Mouse (Mus musculus) lung, postnatal 0 days (tissue): ENCODE measurements at regions not wholly inside any gene's neighbourhood (a gene's known extent, or its start where the extent isn't known, plus 50 kb on each side); places are given as distances from the start of the nearest gene placed in this dataset.

ENCODE experiments used
- ATAC-seq: fragments of 200-750 bp; cut with Nextera tagmentation; 2 replicates; pipeline ENCODE4 v1.8.0; 2017; ENCODE audit warnings: moderate library complexity
- DNase-seq: peaks from one replicate; pipeline ENCODE4 v3.0.0-alpha.2; 2016; ENCODE audit warnings: low spot score
- H3K27ac ChIP-seq: fragments of 300-500 bp; sonication (generic); 2 replicates; pipeline ENCODE4 v1.5.1; 2014; ENCODE audit warnings: antibody characterized with exemption, mild to moderate bottlenecking, low read length, mixed read lengths
- H3K27me3 ChIP-seq: fragments of 300-500 bp; sonication (generic); replicated peaks from 2 replicates; pipeline ENCODE4 v1.6.1; 2014; ENCODE audit warnings: low read length, mixed read lengths; ENCODE audit not compliant: insufficient read depth
- H3K36me3 ChIP-seq: fragments of 300-500 bp; sonication (generic); 2 replicates; pipeline ENCODE4 v1.6.1; 2014; ENCODE audit warnings: low read length, mixed read lengths; ENCODE audit not compliant: insufficient read depth
- H3K4me1 ChIP-seq: fragments of 300-500 bp; sonication (generic); 2 replicates; pipeline ENCODE4 v1.6.1; 2014; ENCODE audit warnings: antibody characterized with exemption, low read depth, low read length, mixed read lengths; ENCODE audit not compliant: insufficient read depth
- H3K4me2 ChIP-seq: fragments of 300-500 bp; sonication (generic); replicated peaks from 2 replicates; pipeline ENCODE4 v1.6.1; 2014; ENCODE audit warnings: low read depth, mild to moderate bottlenecking, low read length, moderate library complexity, mixed read lengths
- H3K4me3 ChIP-seq: fragments of 300-500 bp; sonication (generic); 2 replicates; pipeline ENCODE4 v1.5.1; 2014; ENCODE audit warnings: low read depth, low read length
- H3K9ac ChIP-seq: fragments of 300-500 bp; sonication (generic); replicated peaks from 2 replicates; pipeline ENCODE4 v1.6.1; 2014; ENCODE audit warnings: low read depth, mild to moderate bottlenecking
- H3K9me3 ChIP-seq: fragments of 300-500 bp; sonication (generic); 2 replicates; pipeline ENCODE4 v1.6.1; 2016; ENCODE audit warnings: low read length, mixed read lengths
- CTCF ChIP-seq: IDR thresholded peaks from 2 replicates; pipeline ENCODE4 v1.5.1; 2016; ENCODE audit warnings: antibody characterized with exemption, mild to moderate bottlenecking
- EP300 ChIP-seq: IDR thresholded peaks from 2 replicates; pipeline ENCODE4 v1.6.1; 2016; ENCODE audit warnings: antibody characterized with exemption, mild to moderate bottlenecking, control low read depth
- WGBS: fragments of 180-500 bp; shearing (Covaris S2); extraction: QIAGEN DNeasy Blood & Tissue Kit; methylation state at CpG from one replicate; pipeline ENCODE4 v1.1.7; 2014; 5-methylcytosine and 5-hydroxymethylcytosine counted together

DNA sequence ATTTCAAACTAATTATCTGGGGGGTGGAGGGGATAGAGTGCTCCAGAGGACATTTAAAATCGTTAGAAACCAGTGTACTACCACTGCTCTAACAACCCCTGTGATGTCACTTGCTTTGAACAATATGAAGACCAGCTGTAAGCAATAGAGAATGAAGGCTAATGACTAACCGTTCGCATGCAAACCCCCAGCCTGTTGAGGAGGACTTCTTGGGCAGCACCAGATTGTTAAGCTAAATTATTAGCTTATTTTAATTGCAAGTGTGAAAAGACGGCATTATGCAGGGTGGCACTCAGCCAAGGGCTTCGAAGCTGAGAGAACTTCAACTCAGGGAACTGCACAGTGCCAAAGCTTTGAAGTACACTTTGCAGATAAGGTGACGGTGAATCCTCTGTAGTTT, 452.0 kb upstream of the Adamts9 start:
- H3K9me3 ChIP-seq, result no peaks in the 10 kb centered on the region
- no peak overlapping the region for H3K27ac ChIP-seq
- WGBS, result 36% methylated on average over 6 of the region's 6 CpGs
- no peak overlapping the region for H3K4me2 ChIP-seq
- no peak overlapping the region for H3K9ac ChIP-seq
- no peaks in the 10 kb centered on the region for H3K27me3 ChIP-seq
- ATAC-seq, result no peak
- no peaks in the 10 kb centered on the region for H3K36me3 ChIP-seq
- H3K4me1 ChIP-seq, result peaks cover 2% of the 10 kb centered on the region; the same call in 1 of the 2 replicates
- TF ChIP-seq EP300 (no peak), CTCF (no peak)
- DNase-seq, result peak; percentile 7
- H3K4me3 ChIP-seq, result no peak overlapping the region

DNA sequence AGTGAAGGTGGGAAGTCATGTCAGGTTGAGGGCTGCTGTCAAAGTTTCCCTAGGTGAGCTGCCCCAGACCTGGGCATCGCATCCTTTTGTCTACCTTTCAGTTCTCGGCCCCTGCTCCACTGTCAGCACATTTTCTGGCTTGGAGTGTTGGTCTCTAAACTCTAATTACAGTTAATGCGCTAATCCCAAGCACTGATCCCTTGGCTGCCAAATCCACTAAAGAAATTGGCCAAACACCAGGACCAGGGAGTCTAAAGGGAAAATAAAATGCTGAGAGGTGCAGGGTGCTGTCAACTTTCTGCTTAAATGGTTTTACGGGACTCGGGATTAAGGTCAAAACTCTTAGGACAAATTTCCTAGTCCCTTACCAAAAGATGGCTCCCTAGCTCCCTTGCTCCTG, 450.3 kb upstream of the Adamts9 start:
- DNase-seq (no peak), ATAC-seq (no peak)
- WGBS, result 87% methylated on average over 5 of the region's 5 CpGs
- Histone ChIP-seq H3K27ac (no peak overlapping the region), H3K4me3 (no peak overlapping the region), H3K27me3 (no peaks in the 10 kb centered on the region), H3K4me1 (peaks cover 2% of the 10 kb centered on the region; the same call in 1 of the 2 replicates), H3K9ac (no peak overlapping the region), H3K4me2 (no peak overlapping the region), H3K36me3 (no peaks in the 10 kb centered on the region), H3K9me3 (no peaks in the 10 kb centered on the region)
- TF ChIP-seq CTCF (no peak), EP300 (no peak)

DNA sequence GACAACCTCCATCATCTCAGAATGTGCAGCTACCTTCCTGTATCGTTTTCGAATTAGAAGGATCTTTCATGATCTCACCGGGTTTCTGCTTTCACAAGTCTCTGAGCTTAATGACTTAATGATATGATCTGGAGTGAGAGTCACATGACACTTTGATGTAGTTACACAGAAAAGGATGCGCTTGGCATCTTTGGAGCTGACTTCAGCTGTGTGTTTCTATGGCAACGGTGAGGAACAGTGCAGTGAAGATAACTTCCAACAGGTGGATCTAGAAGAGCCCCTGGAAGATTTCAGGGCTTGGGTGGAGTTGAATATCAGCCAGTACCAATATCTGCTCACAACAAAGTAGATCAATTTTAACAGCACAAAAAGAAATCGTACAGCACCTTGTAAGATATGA, 449.1 kb upstream of the Adamts9 start:
- TF ChIP-seq EP300, result no peak
- no peak for TF ChIP-seq CTCF
- Histone ChIP-seq H3K36me3 (no peaks in the 10 kb centered on the region), H3K27ac (no peak overlapping the region), H3K27me3 (no peaks in the 10 kb centered on the region), H3K9ac (no peak overlapping the region), H3K4me3 (no peak overlapping the region), H3K4me1 (peaks cover 2% of the 10 kb centered on the region; the same call in 1 of the 2 replicates), H3K9me3 (no peaks in the 10 kb centered on the region), H3K4me2 (no peak overlapping the region)
- WGBS, result 81% methylated on average over 6 of the region's 6 CpGs
- DNase-seq (no peak), ATAC-seq (no peak)

DNA sequence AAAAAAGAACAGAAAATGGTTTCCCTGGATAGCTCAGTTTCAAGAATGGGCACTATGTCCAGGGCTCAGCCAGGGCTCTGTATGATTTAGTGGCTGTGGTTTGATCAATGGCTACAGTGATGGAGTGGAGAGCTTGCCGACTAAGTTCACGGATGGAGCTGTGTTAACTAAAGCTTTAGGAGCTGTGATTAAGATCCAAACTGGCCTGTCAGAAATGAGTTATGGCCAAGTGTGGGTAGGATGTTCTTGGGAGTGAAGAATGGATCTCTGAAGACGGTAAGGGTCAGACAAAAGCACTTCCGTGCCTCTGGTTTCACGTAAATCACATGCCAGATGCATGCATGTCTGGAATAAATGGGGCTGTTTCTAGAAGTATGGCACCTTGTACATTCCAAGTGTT, 447.9 kb upstream of the Adamts9 start:
- ATAC-seq, result no peak

DNA sequence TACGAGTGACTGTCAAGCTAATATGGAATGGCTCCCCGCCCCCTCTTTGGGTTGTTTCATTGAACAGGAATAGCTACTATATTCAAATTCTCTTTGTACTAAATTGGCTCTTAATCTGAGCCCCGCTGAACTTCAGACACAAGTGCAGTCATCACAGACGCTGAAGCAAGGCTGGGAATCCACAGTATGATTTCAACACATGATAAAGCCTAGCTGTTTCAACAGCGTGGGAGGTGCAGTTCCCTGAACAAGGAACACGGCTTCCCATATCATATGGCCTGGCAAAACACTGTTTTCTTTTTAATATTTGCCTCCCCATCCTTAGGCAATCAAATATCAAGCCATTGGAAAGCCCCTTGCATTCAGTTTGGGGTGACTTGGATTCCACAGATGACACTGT, 428.0 kb upstream of the Adamts9 start:
- Histone ChIP-seq H3K9me3 (no peaks in the 10 kb centered on the region), H3K4me3 (no peak overlapping the region), H3K27me3 (no peaks in the 10 kb centered on the region), H3K36me3 (no peaks in the 10 kb centered on the region), H3K27ac (no peak overlapping the region), H3K4me1 (no peaks in the 10 kb centered on the region), H3K4me2 (no peak overlapping the region), H3K9ac (no peak overlapping the region)
- WGBS, result 62% methylated on average over 6 of the region's 6 CpGs
- no peak for TF ChIP-seq EP300
- TF ChIP-seq CTCF, result no peak
- DNase-seq (peak; percentile 18), ATAC-seq (no peak)

More for the DNA sequence above, 447.9 kb upstream of the Adamts9 start:
- no peaks in the 10 kb centered on the region for H3K9me3 ChIP-seq
- TF ChIP-seq EP300, result no peak
- no peak for TF ChIP-seq CTCF
- H3K4me1 ChIP-seq, result peaks cover 2% of the 10 kb centered on the region; the same call in 1 of the 2 replicates
- H3K4me2 ChIP-seq, result no peak overlapping the region
- H3K36me3 ChIP-seq, result no peaks in the 10 kb centered on the region
- DNase-seq, result no peak
- H3K9ac ChIP-seq, result no peak overlapping the region
- no peak overlapping the region for H3K4me3 ChIP-seq
- no peak overlapping the region for H3K27ac ChIP-seq
- H3K27me3 ChIP-seq, result no peaks in the 10 kb centered on the region
- WGBS, result 51% methylated on average over 5 of the region's 5 CpGs

DNA sequence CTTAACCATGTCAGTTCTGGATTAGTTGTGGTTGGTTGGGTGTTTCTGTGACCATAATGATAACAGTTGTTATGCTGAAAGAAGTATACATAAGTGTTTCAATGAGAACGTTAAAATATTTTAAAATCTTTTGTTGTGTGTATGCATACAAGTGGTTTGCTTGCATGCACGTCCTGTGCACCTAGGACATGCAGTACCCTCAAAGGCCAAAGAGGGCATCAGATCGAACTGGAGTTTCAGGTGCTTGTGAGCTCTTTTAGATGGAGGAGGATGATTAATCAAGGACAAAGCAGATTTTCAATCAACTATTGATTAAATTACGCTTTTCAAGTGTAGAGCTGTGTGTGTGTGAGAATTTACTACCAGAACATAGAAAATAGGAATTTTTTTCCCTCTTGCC, 420.6 kb upstream of the Adamts9 start:
- Histone ChIP-seq H3K4me3 (no peak overlapping the region), H3K27ac (no peak overlapping the region), H3K27me3 (no peaks in the 10 kb centered on the region), H3K36me3 (no peaks in the 10 kb centered on the region), H3K9me3 (no peaks in the 10 kb centered on the region), H3K4me2 (no peak overlapping the region), H3K4me1 (no peaks in the 10 kb centered on the region), H3K9ac (no peak overlapping the region)
- WGBS, result 67% methylated on average over 4 of the region's 4 CpGs
- ATAC-seq (no peak), DNase-seq (no peak)
- TF ChIP-seq CTCF, result peak; percentile 41
- no peak for TF ChIP-seq EP300
